Mouse (Mus musculus) MEL (cell line): Measurements from ENCODE around the gene Xkr7. TPM values are rescaled to one million over a fixed set of nuclear protein-coding genes. Genes with fewer than 3 reads are reported as not detected.

Source experiments
- DNase-seq: peaks from one replicate; pipeline ENCODE4 v3.0.0; 2011; ENCODE audit warnings: low read depth, low spot score
- H3K27ac ChIP-seq: 2 replicates; pipeline ENCODE4 v1.5.1; 2012; ENCODE audit warnings: low read depth, mild to moderate bottlenecking, control low read depth, low read length, moderate library complexity; ENCODE audit not compliant: control insufficient read depth
- H3K27me3 ChIP-seq, 2 experiments: fragments of 150-350 bp in 1 of 2; sonication (generic) in 1 of 2; 2 replicates each; pipeline ENCODE4 v1.6.1; 2012; ENCODE audit warnings: low read length in 2 of 2, mild to moderate bottlenecking in 2 of 2, improper control_type of control experiment in 1 of 2, moderate library complexity in 1 of 2; ENCODE audit not compliant: insufficient read depth in 2 of 2, control insufficient read depth in 1 of 2
- H3K36me3 ChIP-seq, 2 experiments: 2 replicates each; pipeline ENCODE4 v1.6.1; 2012 to 2014; ENCODE audit warnings: low read length in 2 of 2, improper control_type of control experiment in 1 of 2, inconsistent platforms in 1 of 2, mild to moderate bottlenecking in 1 of 2; ENCODE audit not compliant: insufficient read depth in 2 of 2, control insufficient read depth in 1 of 2
- H3K4me1 ChIP-seq, 2 experiments: fragments of 150-350 bp in 1 of 2; sonication (generic) in 1 of 2; 2 replicates each; pipeline ENCODE4 v1.6.1; 2012; ENCODE audit warnings: low read length in 2 of 2, improper control_type of control experiment in 1 of 2, mild to moderate bottlenecking in 1 of 2; ENCODE audit not compliant: insufficient read depth in 2 of 2, control insufficient read depth in 1 of 2
- H3K4me3 ChIP-seq, 2 experiments: fragments of 150-350 bp in 1 of 2; sonication (generic) in 1 of 2; 2 replicates each; pipeline ENCODE4 v1.5.1; 2012; ENCODE audit warnings: low read depth in 2 of 2, low read length in 2 of 2, mild to moderate bottlenecking in 2 of 2, moderate library complexity in 2 of 2, control low read depth in 1 of 2, improper control_type of control experiment in 1 of 2; ENCODE audit not compliant: control insufficient read depth in 1 of 2, insufficient read depth in 1 of 2
- H3K79me2 ChIP-seq: 2 replicates; pipeline ENCODE4 v1.6.1; 2012; ENCODE audit warnings: mild to moderate bottlenecking, low read length, moderate library complexity; ENCODE audit not compliant: control insufficient read depth, poor library complexity, insufficient read depth
- H3K9ac ChIP-seq: 2 replicates; pipeline ENCODE4 v1.6.1; 2012; ENCODE audit warnings: low read depth, mild to moderate bottlenecking, control low read depth, low read length, moderate library complexity; ENCODE audit not compliant: control insufficient read depth, poor library complexity, severe bottlenecking
- H3K9me3 ChIP-seq: fragments of 150-350 bp; sonication (generic); replicated peaks from 2 replicates; pipeline ENCODE4 v1.6.1; 2012; ENCODE audit warnings: mild to moderate bottlenecking, low read length, improper control_type of control experiment, moderate library complexity; ENCODE audit not compliant: insufficient read depth
- BHLHE40 ChIP-seq: IDR thresholded peaks from 2 replicates; pipeline ENCODE4 v1.6.1; 2012; ENCODE audit warnings: low read depth, mild to moderate bottlenecking, inconsistent platforms, low read length, improper control_type of control experiment, borderline replicate concordance
- CHD2 ChIP-seq: IDR thresholded peaks from 2 replicates; pipeline ENCODE4 v1.6.1; 2011; ENCODE audit warnings: low read length, improper control_type of control experiment
- CTCF ChIP-seq, 3 experiments: IDR thresholded peaks in 2 of 3; conservative IDR thresholded peaks in 1 of 3; 2 replicates each; pipeline ENCODE4 v1.5.1; 2011 to 2012; ENCODE audit warnings: low read length in 3 of 3, low read depth in 2 of 3, mild to moderate bottlenecking in 2 of 3, improper control_type of control experiment in 1 of 3, inconsistent platforms in 1 of 3, mixed read lengths in 1 of 3, moderate library complexity in 1 of 3; ENCODE audit not compliant: control insufficient read depth in 1 of 3, insufficient read depth in 1 of 3, poor library complexity in 1 of 3, severe bottlenecking in 1 of 3
- ELF1 ChIP-seq: IDR thresholded peaks from 2 replicates; pipeline ENCODE4 v1.6.1; 2014; ENCODE audit warnings: low read depth, mild to moderate bottlenecking, inconsistent platforms, low read length, improper control_type of control experiment, moderate library complexity
- MAX ChIP-seq: IDR thresholded peaks from 2 replicates; pipeline ENCODE4 v1.6.1; 2011; ENCODE audit warnings: low read length, improper control_type of control experiment
- MEF2A ChIP-seq: IDR thresholded peaks from 2 replicates; pipeline ENCODE4 v1.6.1; 2014; ENCODE audit warnings: low read depth, mild to moderate bottlenecking, inconsistent platforms, low read length, improper control_type of control experiment; ENCODE audit not compliant: poor library complexity, insufficient replicate concordance, severe bottlenecking; ENCODE audit errors: extremely low read depth
- MYB ChIP-seq: IDR thresholded peaks from 2 replicates; pipeline ENCODE4 v1.6.1; 2011; ENCODE audit warnings: mild to moderate bottlenecking, low read depth, low read length, improper control_type of control experiment
- POLR2A ChIP-seq, 2 experiments: IDR thresholded peaks; 2 replicates each; pipeline ENCODE4 v1.6.1; 2011 to 2012; ENCODE audit warnings: low read length in 2 of 2, mild to moderate bottlenecking in 2 of 2, control low read depth in 1 of 2, improper control_type of control experiment in 1 of 2, low read depth in 1 of 2, moderate library complexity in 1 of 2; ENCODE audit not compliant: control insufficient read depth in 1 of 2, insufficient read depth in 1 of 2, poor library complexity in 1 of 2
- RCOR1 ChIP-seq: IDR thresholded peaks from 2 replicates; pipeline ENCODE4 v1.6.1; 2012; ENCODE audit warnings: low read depth, mild to moderate bottlenecking, inconsistent platforms, low read length, improper control_type of control experiment
- TCF12 ChIP-seq: IDR thresholded peaks from 2 replicates; pipeline ENCODE4 v1.6.1; 2014; ENCODE audit warnings: low read depth, mild to moderate bottlenecking, inconsistent platforms, low read length, improper control_type of control experiment, moderate library complexity
- polyA plus RNA-seq, 2 experiments: library from polyadenylated mRNA; stranded (reverse) in 1 of 2; unstranded in 1 of 2; fragments of >175 nt in 1 of 2; fragments of >200 nt in 1 of 2; gene quantifications; 2 replicates each; pipeline versions ENCODE4 v1.2.1 to v1.2.4; 2012; ENCODE audit warnings: low replicate concordance in 2 of 2, low read depth in 1 of 2; ENCODE audit not compliant: insufficient read length in 2 of 2, insufficient read depth in 1 of 2, missing spikeins in 1 of 2
- total RNA-seq: library from RNA; depleted of rRNA; stranded (reverse); fragments of 300-350 nt; gene quantifications from 2 replicates; pipeline ENCODE4 v1.2.3, GENCODE M21; 2012

The Xkr7 gene
- total and polyA plus RNA-seq, 3 experiments = not detected

DNA sequence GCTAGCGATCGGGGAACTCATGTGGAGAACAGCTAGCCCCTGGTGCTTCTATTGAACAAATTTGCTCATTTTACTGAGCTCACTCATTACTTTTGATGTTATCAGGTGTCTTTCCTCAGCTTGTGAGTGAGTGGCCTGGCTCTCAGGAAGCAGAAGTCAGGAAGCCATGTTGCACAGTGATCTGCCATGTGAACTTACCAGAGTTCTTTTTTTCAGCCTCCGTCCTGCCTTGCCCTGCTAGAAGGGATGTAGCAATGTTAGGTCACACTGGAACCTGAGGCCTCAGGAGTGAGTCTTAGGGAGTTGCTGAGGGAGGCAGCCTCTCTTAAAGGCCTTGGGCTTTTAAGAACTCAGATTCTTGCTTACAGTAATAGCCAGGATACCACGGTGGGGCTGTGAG lies 52.2 kb downstream of the Xkr7 start:
- no peak for DNase-seq
- Histone ChIP-seq H3K27me3 (no peaks in the 10 kb centered on the region), H3K4me1 (no peaks in the 10 kb centered on the region), H3K4me3 (no peak overlapping the region), H3K9me3 (no peaks in the 10 kb centered on the region), H3K36me3 (no peaks in the 10 kb centered on the region)
- TF ChIP-seq MYB (no peak), CHD2 (no peak), MEF2A (no peak), BHLHE40 (no peak), POLR2A (IDR thresholded peaks at IDR 0.05; ENCODE audit: control insufficient read depth in 1 of 2, insufficient read depth in 1 of 2, low read depth in 1 of 2, low read length in 2 of 2, poor library complexity in 1 of 2) (no peak), TCF12 (no peak)
- TF ChIP-seq, all 39 proteins: peak for 0
- no peak overlapping the region for H3K9ac ChIP-seq
- H3K79me2 ChIP-seq = no peaks in the 10 kb centered on the region
- no peak overlapping the region for H3K27ac ChIP-seq

GRCm38 (mm10) chr2:153084261-153084976 lies 52.8 kb downstream of the Xkr7 start:
- H3K79me2 ChIP-seq = no peaks in the 10 kb centered on the region
- H3K27me3 ChIP-seq = no peaks in the 10 kb centered on the region
- H3K4me1 ChIP-seq = no peaks in the 10 kb centered on the region
- TF ChIP-seq MAX (no peak), CTCF (IDR thresholded peaks at IDR 0.05 in 2 of 3, conservative IDR thresholded peaks at IDR 0.05 in 1 of 3; ENCODE audit: control insufficient read depth in 1 of 3, insufficient read depth in 1 of 3, low read depth in 2 of 3, low read length in 3 of 3, poor library complexity in 1 of 3, severe bottlenecking in 1 of 3) (peak in 1 of 3 experiments; percentile 11; a peak in 1 of 6 replicates)
- H3K4me3 ChIP-seq = no peak overlapping the region
- no peak for DNase-seq
- no peak overlapping the region for H3K27ac ChIP-seq
- no peaks in the 10 kb centered on the region for H3K36me3 ChIP-seq
- no peak overlapping the region for H3K9ac ChIP-seq
- H3K9me3 ChIP-seq = no peaks in the 10 kb centered on the region

DNA sequence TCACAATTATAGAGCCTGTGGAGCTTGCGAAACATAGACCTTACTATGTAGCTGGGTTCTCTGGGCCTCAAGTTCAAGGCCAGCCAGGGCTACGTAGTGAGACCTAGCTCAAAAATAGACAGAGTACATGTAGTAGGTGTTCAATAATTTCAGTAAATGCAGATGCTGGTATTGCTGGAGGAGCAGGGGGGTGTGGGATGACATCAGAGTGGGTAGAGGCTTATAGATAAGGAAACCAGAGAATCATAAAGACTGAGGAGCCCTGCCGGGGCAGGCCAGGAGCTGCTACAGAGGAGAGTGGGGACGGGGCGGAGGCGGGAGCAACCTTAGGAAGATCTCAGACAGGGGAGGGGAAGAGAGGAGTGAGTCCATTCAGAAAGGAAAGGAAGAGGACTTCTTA lies 53.9 kb downstream of the Xkr7 start:
- TF ChIP-seq CHD2 (no peak), RCOR1 (no peak), ELF1 (no peak), BHLHE40 (no peak)
- DNase-seq = no peak
- H3K9me3 ChIP-seq = no peaks in the 10 kb centered on the region
- no peaks in the 10 kb centered on the region for H3K27me3 ChIP-seq
- no peak overlapping the region for H3K9ac ChIP-seq
- no peaks in the 10 kb centered on the region for H3K79me2 ChIP-seq
- H3K36me3 ChIP-seq = no peaks in the 10 kb centered on the region
- H3K27ac ChIP-seq = no peak overlapping the region
- H3K4me1 ChIP-seq = no peaks in the 10 kb centered on the region
- no peak overlapping the region for H3K4me3 ChIP-seq
